Mouse (Mus musculus) ES-E14 (cell line): ENCODE measurements around the gene Eif5b.

Source experiments
- HCFC1 ChIP-seq: IDR thresholded peaks from 2 replicates; pipeline ENCODE4 v1.6.1; 2012; ENCODE audit warnings: low read length, inconsistent platforms, borderline replicate concordance; ENCODE audit not compliant: insufficient read depth
- ZC3H11A ChIP-seq: IDR thresholded peaks from 2 replicates; pipeline ENCODE4 v1.6.1; 2012; ENCODE audit warnings: low read depth, mild to moderate bottlenecking, inconsistent platforms, low read length, borderline replicate concordance
- ZNF384 ChIP-seq: IDR thresholded peaks from 2 replicates; pipeline ENCODE4 v1.6.1; 2012; ENCODE audit warnings: low read depth, low read length, inconsistent platforms

DNA sequence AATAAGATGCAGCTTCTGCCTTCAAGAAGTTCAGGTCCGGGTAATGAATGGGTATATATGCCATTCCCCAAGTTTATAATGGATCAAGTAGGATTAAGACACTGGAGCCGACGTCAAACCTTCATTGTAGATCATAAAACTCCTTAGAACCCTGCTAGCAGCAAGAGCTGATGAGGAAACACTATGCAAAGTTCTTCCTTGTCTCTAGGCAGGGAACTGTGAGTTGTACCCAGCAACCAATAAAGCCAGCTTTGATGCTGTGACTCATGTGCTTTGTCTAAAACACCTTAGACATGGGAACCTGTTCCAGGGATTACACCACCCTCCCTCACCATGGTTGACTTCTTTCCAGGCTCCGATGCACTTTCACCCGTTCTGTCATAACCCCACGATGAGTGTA is 29.1 kb upstream of the Eif5b start:
- TF ChIP-seq ZC3H11A = no peak
- TF ChIP-seq ZNF384 = no peak
- TF ChIP-seq HCFC1 = no peak
